ENCODE assay signal across 27 mouse cellular contexts in the genomic region with DNA sequence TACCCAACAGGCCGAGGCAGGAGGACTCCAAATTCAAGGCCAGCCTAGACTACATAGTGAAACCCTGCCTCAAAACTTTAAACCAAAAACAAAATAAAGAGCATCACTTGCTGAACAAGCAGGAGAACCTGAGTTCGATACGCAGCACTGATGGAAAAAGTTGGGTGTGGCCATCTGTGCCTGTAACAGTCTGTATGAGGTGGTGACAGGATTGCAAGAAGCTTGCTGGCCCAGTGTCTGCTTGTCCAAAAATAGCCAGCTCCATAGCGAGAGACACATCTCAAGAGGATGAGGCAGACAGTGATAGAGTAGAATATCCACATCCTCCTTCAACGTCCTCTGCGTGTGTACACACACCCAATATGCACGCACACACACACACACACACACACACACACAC.
DNase-seq lines count a peak whose midpoint lies in the region; ATAC-seq and TF ChIP-seq lines count a peak whose summit lies in the region.
"Had no signal": no experiment of that assay in that cellular context is flagged by ENCODE, and none has a peak within 500 bp of the region (broad histone marks: within the 10 kb centered on the region; RNA-seq: fewer than 3 reads in every experiment).

No protein-coding gene starts in this region.

- no peak overlapping the region for H3K27ac ChIP-seq in heart, embryonic 11.5 days (ENCODE audit: low read depth, low read length)
- no peak overlapping the region for H3K27ac ChIP-seq in heart, postnatal 0 days (ENCODE audit: low read depth)
- H3K27ac ChIP-seq in midbrain, embryonic 14.5 days (replicated peaks; ENCODE audit: low read depth, low read length): no peak overlapping the region
- H3K27ac ChIP-seq in midbrain, embryonic 13.5 days: no peak overlapping the region
- H3K27ac ChIP-seq: embryonic facial prominence, embryonic 15.5 days; gastrocnemius, adult 2 months; heart, adult 2 months; hindbrain, embryonic 10.5 days; hindbrain, embryonic 13.5 days had no signal

- no peaks in the 10 kb centered on the region for H3K36me3 ChIP-seq in heart, embryonic 11.5 days (ENCODE audit: control insufficient read depth, insufficient read depth, low read length)
- no peaks in the 10 kb centered on the region for H3K36me3 ChIP-seq in heart, postnatal 0 days (replicated peaks; ENCODE audit: control insufficient read depth, insufficient read depth, low read length)
- H3K36me3 ChIP-seq in midbrain, embryonic 14.5 days (ENCODE audit: control insufficient read depth, insufficient read depth, low read length): no peaks in the 10 kb centered on the region
- no peaks in the 10 kb centered on the region for H3K36me3 ChIP-seq in midbrain, embryonic 13.5 days
- H3K36me3 ChIP-seq: embryonic facial prominence, embryonic 15.5 days; hindbrain, embryonic 10.5 days; hindbrain, embryonic 13.5 days had no signal

- peaks cover 34% of the 10 kb centered on the region for H3K27me3 ChIP-seq in heart, embryonic 11.5 days (ENCODE audit: control insufficient read depth, insufficient read depth, low read length)
- H3K27me3 ChIP-seq in heart, postnatal 0 days (ENCODE audit: control insufficient read depth, insufficient read depth, low read length): peaks cover 16% of the 10 kb centered on the region; the same call in 1 of the 2 replicates
- H3K27me3 ChIP-seq in midbrain, embryonic 14.5 days (ENCODE audit: control insufficient read depth, insufficient read depth, low read length): no peaks in the 10 kb centered on the region
- H3K27me3 ChIP-seq in midbrain, embryonic 13.5 days: no peaks in the 10 kb centered on the region
- H3K27me3 ChIP-seq: hindbrain, embryonic 13.5 days had no signal

- H3K4me3 ChIP-seq in heart, embryonic 11.5 days (ENCODE audit: low read depth, low read length): no peak overlapping the region
- H3K4me3 ChIP-seq in heart, postnatal 0 days (ENCODE audit: low read depth, low read length): no peak overlapping the region
- H3K4me3 ChIP-seq in midbrain, embryonic 14.5 days (replicated peaks; ENCODE audit: low read depth, low read length): no peak overlapping the region
- no peak overlapping the region for H3K4me3 ChIP-seq in midbrain, embryonic 13.5 days (replicated peaks)
- H3K4me3 ChIP-seq: embryonic facial prominence, embryonic 15.5 days; gastrocnemius, adult 2 months; heart, adult 2 months; hindbrain, embryonic 10.5 days; hindbrain, embryonic 13.5 days had no signal

- H3K9me3 ChIP-seq in heart, embryonic 11.5 days (replicated peaks; ENCODE audit: control insufficient read depth, low read length): no peaks in the 10 kb centered on the region
- no peaks in the 10 kb centered on the region for H3K9me3 ChIP-seq in heart, postnatal 0 days (replicated peaks; ENCODE audit: control insufficient read depth, low read length)
- H3K9me3 ChIP-seq in midbrain, embryonic 14.5 days (ENCODE audit: control insufficient read depth, low read length): no peaks in the 10 kb centered on the region
- no peaks in the 10 kb centered on the region for H3K9me3 ChIP-seq in midbrain, embryonic 13.5 days
- H3K9me3 ChIP-seq: embryonic facial prominence, embryonic 15.5 days; hindbrain, embryonic 10.5 days; hindbrain, embryonic 13.5 days had no signal

- no peak for TF ChIP-seq EP300 in heart, postnatal 0 days (IDR thresholded peaks at IDR 0.05; ENCODE audit: low read depth)

- H3K4me1 ChIP-seq in heart, embryonic 11.5 days (ENCODE audit: control insufficient read depth, insufficient read depth, low read length): no peaks in the 10 kb centered on the region
- H3K4me1 ChIP-seq in heart, postnatal 0 days (ENCODE audit: control insufficient read depth, insufficient read depth): no peaks in the 10 kb centered on the region
- no peaks in the 10 kb centered on the region for H3K4me1 ChIP-seq in midbrain, embryonic 14.5 days (ENCODE audit: control insufficient read depth, insufficient read depth, low read length)
- no peaks in the 10 kb centered on the region for H3K4me1 ChIP-seq in midbrain, embryonic 13.5 days (replicated peaks)
- H3K4me1 ChIP-seq: embryonic facial prominence, embryonic 15.5 days; hindbrain, embryonic 10.5 days; hindbrain, embryonic 13.5 days had no signal

- H3K9ac ChIP-seq in heart, embryonic 11.5 days (ENCODE audit: low read depth, low read length): no peak overlapping the region
- no peak overlapping the region for H3K9ac ChIP-seq in heart, postnatal 0 days (replicated peaks; ENCODE audit: low read depth, low read length)
- H3K9ac ChIP-seq in midbrain, embryonic 14.5 days (replicated peaks; ENCODE audit: low read length): no peak overlapping the region
- no peak overlapping the region for H3K9ac ChIP-seq in midbrain, embryonic 13.5 days (replicated peaks)
- H3K9ac ChIP-seq: embryonic facial prominence, embryonic 15.5 days; forebrain, postnatal 0 days; hindbrain, embryonic 13.5 days had no signal

- intact Hi-C loops in heart, postnatal 25 days (cut with DNase I): no loop called here

- ATAC-seq in heart, embryonic 11.5 days (replicated peaks; ENCODE audit: insufficient number of reproducible peaks, low FRiP score, low TSS enrichment): 0 out of 2 replicates have a peak, but pooled peaks have one; percentile 22
- no peak for ATAC-seq in heart, postnatal 0 days (ENCODE audit: insufficient read depth, low read depth)
- ATAC-seq in midbrain, embryonic 14.5 days (ENCODE audit: low FRiP score, low TSS enrichment): 0 out of 2 replicates have a peak, but pooled peaks have one; percentile 11
- no peak for ATAC-seq in midbrain, embryonic 13.5 days
- ATAC-seq: CD4-positive, CD25-positive, alpha-beta regulatory T cell, adult 4 months; forebrain, embryonic 14.5 days; forebrain, postnatal 0 days; hindbrain, embryonic 16.5 days; intestine, postnatal 0 days had no signal

- no peak overlapping the region for H3K4me2 ChIP-seq in heart, embryonic 11.5 days
- no peak overlapping the region for H3K4me2 ChIP-seq in heart, postnatal 0 days (ENCODE audit: low read depth, low read length)
- H3K4me2 ChIP-seq in midbrain, embryonic 14.5 days (ENCODE audit: low read length): no peak overlapping the region
- no peak overlapping the region for H3K4me2 ChIP-seq in midbrain, embryonic 13.5 days (replicated peaks)
- H3K4me2 ChIP-seq: embryonic facial prominence, embryonic 15.5 days; hindbrain, embryonic 13.5 days had no signal

- no peak for DNase-seq in heart, adult 18-20 months
- peak; percentile 7 for DNase-seq in heart, postnatal 0 days (ENCODE audit: low spot score)
- DNase-seq in heart, postnatal 25 days (ENCODE audit: low spot score): no peak
- DNase-seq in midbrain, embryonic 14.5 days: no peak
- DNase-seq in adrenal gland, adult (ENCODE audit: inconsistent age in 2 of 2, low spot score in 1 of 2): no peak
- DNase-seq: adrenal gland, adult 8-10 months; adrenal gland, postnatal 25 days; cerebellum, adult 11-12 months; cerebellum, adult 8-10 months; cerebellum, postnatal 10 days; cerebellum, postnatal 36 days; embryo, embryonic 11 days; forebrain, postnatal 0 days; gastrocnemius, adult 2 months; gastrocnemius, postnatal 14 days; heart, adult 2 months; heart, postnatal 14 days; kidney, adult 2 months had no signal

- TF ChIP-seq CTCF in heart, postnatal 0 days (IDR thresholded peaks at IDR 0.05; ENCODE audit: low read depth): no peak

- 59% methylated on average over 7 of the region's 7 CpGs for whole genome bisulfite sequencing in heart, embryonic 11.5 days (ENCODE audit: insufficient replicate concordance)
- 31% methylated on average over 7 of the region's 7 CpGs for WGBS in heart, postnatal 0 days
- WGBS in midbrain, embryonic 14.5 days: 93% methylated on average over 7 of the region's 7 CpGs
- 97% methylated on average over 7 of the region's 7 CpGs for WGBS in midbrain, embryonic 13.5 days

Comparison
In these comparisons a context has a peak if more than half of its experiments do, and no peak if none do; other contexts are left out.
1. ATAC-seq: peak in heart, embryonic 11.5 days (single experiment) and midbrain, embryonic 14.5 days (single experiment); none in heart, postnatal 0 days (single experiment) and midbrain, embryonic 13.5 days (single experiment).